18 mouse cellular contexts compared by ENCODE assay signal in genomic region chr11:67133526-67133925, GRCm38 (mm10). TPM values are rescaled to one million over a fixed set of nuclear protein-coding genes. Genes with fewer than 3 reads are reported as not detected.
"Had no signal": no experiment of that assay in that cellular context is flagged by ENCODE, and none has a peak within 500 bp of the region (broad histone marks: within the 10 kb centered on the region; RNA-seq: fewer than 3 reads in every experiment).

No protein-coding gene starts in this region.

- H3K27ac ChIP-seq: neural tube, embryonic 12.5 days; neural tube, embryonic 13.5 days; neural tube, embryonic 15.5 days; stomach, embryonic 15.5 days; stomach, postnatal 0 days had no signal

- H3K4me3 ChIP-seq: neural tube, embryonic 12.5 days; neural tube, embryonic 13.5 days; neural tube, embryonic 15.5 days; stomach, embryonic 15.5 days had no signal

- DNase-seq: retina, postnatal 1 day; right cerebral cortex, adult 18-20 months; right cerebral cortex, postnatal 14 days; right cerebral cortex, postnatal 25 days; right cerebral cortex, postnatal 4 days; spleen, adult 18-20 months; thymus, adult 18-20 months; thymus, adult 2 months; thymus, postnatal 14 days; thymus, postnatal 25 days; thymus, postnatal 36 days; thymus, postnatal 4 days had no signal

RNA-seq across cellular contexts. Expression of gene Myh2, which starts 37.3 kb away (rescaled TPM):
- total RNA-seq: neutrophil, adult 5-6 weeks had no signal

RNA-seq across cellular contexts. Expression of gene Myh3, which starts 55.4 kb away (rescaled TPM):
- total RNA-seq: neutrophil, adult 5-6 weeks had no signal
